Mouse (Mus musculus) liver, embryonic 14.5 days (tissue): ENCODE measurements around the gene Sh2d1b1. TPM values are rescaled to one million over a fixed set of nuclear protein-coding genes. Genes with fewer than 3 reads are reported as not detected.
A peak's percentile ranks its signal among the peaks of the same experiment; 100 is the strongest.
"Not testable (repeated sequence)": the region's sequence is repeated elsewhere in the genome, so short reads cannot be mapped to it uniquely, and the experiment has no call there.

Experiments
- ATAC-seq: fragments of 200-750 bp; cut with Nextera tagmentation; 2 replicates; pipeline ENCODE4 v1.8.0; 2017; ENCODE audit warnings: moderate number of reproducible peaks, mild to moderate bottlenecking, moderate library complexity; ENCODE audit not compliant: insufficient read depth
- DNase-seq, 3 experiments: peaks; one replicate each; pipeline ENCODE4 v3.0.0-alpha.2; 2012 to 2013; ENCODE audit warnings: low read depth in 3 of 3, low spot score in 3 of 3
- H3K27ac ChIP-seq: fragments of 300-500 bp; sonication (generic); 2 replicates; pipeline ENCODE4 v1.5.1; 2014; ENCODE audit warnings: moderate library complexity, mild to moderate bottlenecking, control low read depth, inconsistent platforms
- H3K27me3 ChIP-seq: fragments of 300-500 bp; sonication (generic); 2 replicates; pipeline ENCODE4 v1.6.1; 2014; ENCODE audit warnings: mild to moderate bottlenecking, low read length, moderate library complexity; ENCODE audit not compliant: control insufficient read depth, insufficient read depth
- H3K36me3 ChIP-seq: fragments of 300-500 bp; sonication (generic); replicated peaks from 2 replicates; pipeline ENCODE4 v1.6.1; 2014; ENCODE audit warnings: low read depth; ENCODE audit not compliant: control insufficient read depth, insufficient read depth
- H3K4me1 ChIP-seq, 2 experiments: fragments of 200-500 bp in 1 of 2; fragments of 300-500 bp in 1 of 2; sonication (generic) in 1 of 2; replicated peaks; 2 replicates each; pipeline ENCODE4 v1.6.1; 2012 to 2014; ENCODE audit warnings: antibody characterized with exemption in 1 of 2, inconsistent platforms in 1 of 2, low read length in 1 of 2; ENCODE audit not compliant: control insufficient read depth in 2 of 2, insufficient read depth in 2 of 2
- H3K4me2 ChIP-seq: fragments of 300-500 bp; sonication (generic); 2 replicates; pipeline ENCODE4 v1.6.1; 2014; ENCODE audit warnings: low read depth, mild to moderate bottlenecking, control low read depth, moderate library complexity
- H3K4me3 ChIP-seq, 2 experiments: fragments of 200-500 bp in 1 of 2; fragments of 300-500 bp in 1 of 2; sonication (generic) in 1 of 2; 2 replicates each; pipeline ENCODE4 v1.5.1; 2012 to 2014; ENCODE audit warnings: low read depth in 2 of 2, low read length in 2 of 2, mild to moderate bottlenecking in 2 of 2, control low read depth in 1 of 2, inconsistent platforms in 1 of 2, moderate library complexity in 1 of 2; ENCODE audit not compliant: insufficient read depth in 1 of 2
- H3K9ac ChIP-seq: fragments of 300-500 bp; sonication (generic); replicated peaks from 2 replicates; pipeline ENCODE4 v1.6.1; 2014; ENCODE audit warnings: mild to moderate bottlenecking, control low read depth, moderate library complexity
- H3K9me3 ChIP-seq: fragments of 300-500 bp; sonication (generic); 2 replicates; pipeline ENCODE4 v1.6.1; 2016; ENCODE audit warnings: low read length, mixed read lengths; ENCODE audit not compliant: control insufficient read depth
- CTCF ChIP-seq: IDR thresholded peaks from 2 replicates; pipeline ENCODE4 v1.5.1; 2016; ENCODE audit warnings: antibody characterized with exemption, low read depth, control low read depth
- EP300 ChIP-seq: IDR thresholded peaks from 2 replicates; pipeline ENCODE4 v1.6.1; 2016; ENCODE audit warnings: antibody characterized with exemption, low read depth
- WGBS: fragments of 180-500 bp; shearing (Covaris S2); extraction: QIAGEN DNeasy Blood & Tissue Kit; methylation state at CpG from one replicate; pipeline ENCODE4 v1.1.7; 2014; ENCODE audit not compliant: insufficient replicate concordance; 5-methylcytosine and 5-hydroxymethylcytosine counted together
- polyA plus RNA-seq, 2 experiments: library from polyadenylated mRNA; depleted of rRNA in 1 of 2; stranded (reverse) in 1 of 2; unstranded in 1 of 2; fragments of >200 nt; fragmentation: Nextera tagmentation in 1 of 2; extraction: Ambion mirVana in 1 of 2; gene quantifications; 2 replicates each; pipeline versions ENCODE4 v1.2.1 to v1.2.3; 2012 to 2014

Gene Sh2d1b1
- polyA plus RNA-seq (2012; rRNA removed) = 0.08 and 0.20 TPM in 2 replicates
- 0.28 and 0.37 TPM in 2 replicates for polyA plus RNA-seq (2014; fragmentation: Nextera tagmentation; extraction: Ambion mirVana)

- no peak within 1 kb of the TSS for H3K9ac ChIP-seq
- DNase-seq (no peak), ATAC-seq (no peak)
- H3K4me1 ChIP-seq = no peaks in the 10 kb centered on the region
- no peak within 1 kb of the TSS for H3K4me2 ChIP-seq
- no peak within 1 kb of the TSS for H3K27ac ChIP-seq
- no peaks in the 10 kb centered on the region for H3K36me3 ChIP-seq
- 42% methylated on average over 2 of the region's 3 CpGs for WGBS
- H3K4me3 ChIP-seq = no peak within 1 kb of the TSS
- no peak for TF ChIP-seq CTCF
- TF ChIP-seq EP300 = no peak
- H3K9me3 ChIP-seq = no peaks in the 10 kb centered on the region
- no peaks in the 10 kb centered on the region for H3K27me3 ChIP-seq
Observed at GRCm38 (mm10) chr1:170277016-170277415, at the start of gene Sh2d1b1. Gene Sh2d1b1 (plus strand): TSS chr1:170277320.

DNA sequence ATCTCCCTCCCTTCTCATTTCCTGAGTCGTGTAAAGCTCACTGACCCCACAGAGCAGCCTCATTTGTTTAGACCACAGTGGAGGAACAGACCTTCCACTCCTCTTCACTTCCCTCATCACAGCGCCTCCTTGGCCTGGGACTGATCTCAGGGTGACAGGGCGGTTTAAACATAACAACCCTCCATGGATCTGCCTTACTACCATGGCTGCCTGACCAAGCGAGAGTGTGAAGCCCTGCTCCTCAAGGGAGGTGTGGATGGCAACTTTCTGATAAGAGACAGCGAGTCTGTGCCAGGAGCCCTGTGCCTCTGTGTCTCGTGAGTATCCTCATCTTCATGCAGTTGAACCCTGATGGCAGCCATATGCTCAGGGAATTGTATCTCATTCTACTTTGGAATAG, 44.4 kb upstream of the Sh2d1b1 start, which contains the start of gene Sh2d1b2:
Sh2d1b2 (plus strand) TSS at position 62 of the 400 bp plus-strand sequence.
- not testable (repeated sequence) for H3K4me1 ChIP-seq, H3K4me3 ChIP-seq, H3K27ac ChIP-seq, H3K36me3 ChIP-seq, H3K4me2 ChIP-seq, H3K9me3 ChIP-seq, H3K27me3 ChIP-seq, ATAC-seq, H3K9ac ChIP-seq, DNase-seq
- 34% methylated on average over 5 of the region's 6 CpGs for WGBS

GRCm38 (mm10) chr1:170245016-170245415, 32.1 kb upstream of the Sh2d1b1 start:
- Histone ChIP-seq H3K4me3 (no peak overlapping the region), H3K4me1 (no peaks in the 10 kb centered on the region), H3K9me3 (no peaks in the 10 kb centered on the region), H3K36me3 (no peaks in the 10 kb centered on the region), H3K9ac (no peak overlapping the region), H3K27ac (no peak overlapping the region), H3K27me3 (no peaks in the 10 kb centered on the region), H3K4me2 (no peak overlapping the region)
- DNase-seq = no peak
- WGBS = 62% methylated on average over 3 of the region's 3 CpGs
- TF ChIP-seq CTCF = no peak
- no peak for TF ChIP-seq EP300
- ATAC-seq = no peak

GRCm38 (mm10) chr1:170254893-170255559, 22.1 kb upstream of the Sh2d1b1 start:
- peak; percentile 33; the same call in 1 of the 2 replicates for ATAC-seq
- Histone ChIP-seq H3K27ac (no peak overlapping the region), H3K27me3 (no peaks in the 10 kb centered on the region)

DNA sequence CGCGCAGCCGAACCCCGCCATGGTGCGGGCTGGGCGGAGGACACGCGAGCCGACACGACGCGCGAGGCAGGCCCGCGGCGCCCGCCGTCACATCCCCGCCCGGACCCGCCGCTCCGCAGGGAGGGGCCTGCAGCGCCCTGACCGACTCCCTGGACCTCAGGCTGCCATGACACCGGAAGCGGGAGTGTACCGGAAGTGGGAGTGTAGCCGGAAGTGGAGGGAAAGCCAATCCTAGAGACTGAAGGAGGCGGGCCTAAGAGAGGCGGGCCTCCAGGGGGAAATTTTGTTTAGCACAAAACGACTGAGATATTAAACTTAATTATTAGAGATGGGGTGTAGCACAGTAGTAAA, 21.6 kb upstream of the Sh2d1b1 start:
- Histone ChIP-seq H3K4me3 (peak overlapping the region; percentile 59 to 66), H3K4me2 (peak overlapping the region; percentile 59), H3K27ac (no peak overlapping the region), H3K27me3 (no peaks in the 10 kb centered on the region), H3K9ac (peak overlapping the region; percentile 41), H3K9me3 (no peaks in the 10 kb centered on the region), H3K4me1 (no peaks in the 10 kb centered on the region), H3K36me3 (no peaks in the 10 kb centered on the region)
- DNase-seq = peak; percentile 42 to 57 (median 52)
- peak; percentile 79 for ATAC-seq
- TF ChIP-seq EP300 (no peak), CTCF (no peak)
- 19% methylated on average over 29 of the region's 32 CpGs for WGBS

More at GRCm38 (mm10) chr1:170254893-170255559, 22.1 kb upstream of the Sh2d1b1 start:
- Histone ChIP-seq H3K9me3 (no peaks in the 10 kb centered on the region), H3K4me2 (peak overlapping the region; percentile 59), H3K4me3 (peak overlapping the region; percentile 59 to 66), H3K36me3 (no peaks in the 10 kb centered on the region), H3K9ac (peak overlapping the region; percentile 41), H3K4me1 (no peaks in the 10 kb centered on the region)
- no peak for DNase-seq
- WGBS = 24% methylated on average over 30 of the region's 30 CpGs
- TF ChIP-seq CTCF = no peak
- TF ChIP-seq EP300 = no peak
